Mouse (Mus musculus): ENCODE measurements around the gene Calml3.

Gene Calml3

GRCm38 (mm10) chr13:3779575-3780226 lies 24.4 kb downstream of the Calml3 start:
- no peak for DNase-seq

DNA sequence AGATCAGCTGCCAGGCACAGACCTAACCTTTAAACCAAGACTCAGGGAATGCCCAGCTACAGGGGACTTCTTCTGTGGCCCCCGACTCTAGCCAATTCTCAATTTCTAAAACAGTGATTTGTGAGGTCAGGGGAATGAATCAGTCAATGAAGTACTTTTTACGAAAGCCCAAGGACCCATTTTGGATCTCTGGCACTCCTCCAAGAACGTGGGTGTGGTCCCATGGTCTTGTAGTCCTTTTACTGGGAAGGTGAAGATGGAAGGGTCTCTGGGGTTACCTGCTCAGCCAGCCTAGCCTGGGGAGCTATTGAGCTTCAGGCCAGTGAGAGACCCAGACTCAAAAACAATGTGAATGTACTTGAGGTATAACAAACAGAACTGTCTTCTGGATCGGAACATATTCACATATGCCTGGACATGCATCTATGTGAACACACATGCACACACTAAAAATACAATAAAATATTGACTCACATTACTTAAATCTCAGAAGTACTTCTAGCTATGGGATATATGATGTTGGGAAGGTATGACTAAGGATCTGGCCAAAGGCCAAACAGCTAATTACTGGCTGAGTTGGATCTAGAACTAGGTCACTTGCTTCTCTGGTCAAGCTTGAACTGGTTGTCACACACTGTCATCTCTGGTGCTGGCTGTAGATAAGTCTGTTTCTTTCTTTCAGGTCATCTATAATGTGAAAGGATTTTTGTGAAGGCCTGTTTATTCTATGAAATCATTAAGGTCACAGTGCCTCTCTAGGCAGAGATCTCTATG lies 25.3 kb downstream of the Calml3 start:
- no peak for DNase-seq

DNA sequence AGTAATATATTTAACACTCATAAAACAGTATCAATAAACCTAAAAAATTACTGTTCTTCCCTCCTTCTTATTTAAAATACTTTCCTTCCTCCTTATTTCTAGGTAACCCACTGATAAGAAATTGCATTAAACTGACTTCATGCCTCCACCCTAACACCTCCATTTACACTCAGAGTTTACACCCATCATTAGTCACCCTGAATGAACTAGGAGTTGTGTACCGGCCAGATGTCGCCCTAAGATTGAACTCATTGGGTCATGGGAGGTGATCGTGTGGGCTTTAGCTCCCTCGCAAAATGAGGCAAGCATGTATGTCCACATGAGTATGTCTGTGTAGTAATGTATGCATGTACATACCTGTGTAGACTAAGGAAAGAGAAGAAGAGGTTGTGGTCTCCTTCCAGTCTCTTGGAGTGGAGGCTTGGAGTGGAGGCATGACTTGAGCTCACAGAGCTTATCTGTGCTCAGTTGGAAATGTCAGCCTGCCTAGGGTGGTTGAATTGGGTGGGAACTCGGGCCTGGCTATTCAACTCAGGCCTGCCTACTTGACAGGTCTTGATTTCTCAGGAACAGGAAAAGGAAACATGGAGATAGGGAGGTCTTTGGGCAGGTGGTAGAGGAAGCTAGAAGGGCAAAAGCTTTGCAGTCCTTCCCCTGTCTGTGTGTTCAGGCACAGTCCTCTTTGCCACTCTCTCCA lies 26.8 kb downstream of the Calml3 start:
- no peak for DNase-seq

DNA sequence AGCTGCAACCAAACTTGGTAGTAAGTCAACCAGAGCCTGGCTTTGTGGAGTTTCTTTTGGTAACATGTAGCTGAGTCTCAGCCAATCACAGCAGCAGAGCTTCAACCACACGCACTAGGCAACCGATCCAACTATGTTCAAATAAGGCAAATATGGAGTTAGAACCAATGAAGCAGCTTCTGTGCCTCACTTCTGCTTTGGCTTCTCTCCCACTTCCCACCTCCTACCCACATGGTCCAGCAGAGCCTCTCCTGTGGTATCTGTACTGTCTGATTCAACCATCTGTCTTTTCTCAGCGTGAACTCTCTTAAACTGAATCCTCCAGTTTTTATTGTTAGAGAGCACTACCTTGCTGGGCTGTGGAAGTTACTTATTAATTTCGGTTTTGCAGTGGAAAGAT lies 27.7 kb downstream of the Calml3 start:
- no peak for DNase-seq

GRCm38 (mm10) chr13:3774991-3775390 lies 29.1 kb downstream of the Calml3 start:
- DNase-seq: no peak

DNA sequence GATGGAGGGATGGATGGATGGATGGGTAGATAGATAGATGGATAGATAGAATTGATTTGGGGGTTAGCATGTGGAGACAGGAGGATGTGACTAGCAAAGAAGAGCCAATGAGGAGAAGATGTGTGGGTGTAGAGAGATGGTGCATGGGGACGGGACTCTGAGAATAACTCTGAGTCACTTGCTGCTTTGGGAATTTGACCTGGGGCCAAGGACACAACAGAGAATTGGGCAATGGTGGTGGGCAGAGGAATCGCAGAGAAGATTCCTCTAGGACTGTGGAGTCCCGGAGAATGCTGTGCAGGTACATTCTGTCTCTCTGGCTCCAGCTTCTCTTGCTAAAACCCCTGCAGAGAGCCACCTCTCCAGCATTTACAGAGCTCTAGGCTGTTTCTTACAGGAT lies 29.8 kb downstream of the Calml3 start:
- DNase-seq: no peak

GRCm38 (mm10) chr13:3773149-3773688 lies 30.9 kb downstream of the Calml3 start:
- no peak for DNase-seq

GRCm38 (mm10) chr13:3771221-3771620 lies 32.9 kb downstream of the Calml3 start:
- DNase-seq: no peak

DNA sequence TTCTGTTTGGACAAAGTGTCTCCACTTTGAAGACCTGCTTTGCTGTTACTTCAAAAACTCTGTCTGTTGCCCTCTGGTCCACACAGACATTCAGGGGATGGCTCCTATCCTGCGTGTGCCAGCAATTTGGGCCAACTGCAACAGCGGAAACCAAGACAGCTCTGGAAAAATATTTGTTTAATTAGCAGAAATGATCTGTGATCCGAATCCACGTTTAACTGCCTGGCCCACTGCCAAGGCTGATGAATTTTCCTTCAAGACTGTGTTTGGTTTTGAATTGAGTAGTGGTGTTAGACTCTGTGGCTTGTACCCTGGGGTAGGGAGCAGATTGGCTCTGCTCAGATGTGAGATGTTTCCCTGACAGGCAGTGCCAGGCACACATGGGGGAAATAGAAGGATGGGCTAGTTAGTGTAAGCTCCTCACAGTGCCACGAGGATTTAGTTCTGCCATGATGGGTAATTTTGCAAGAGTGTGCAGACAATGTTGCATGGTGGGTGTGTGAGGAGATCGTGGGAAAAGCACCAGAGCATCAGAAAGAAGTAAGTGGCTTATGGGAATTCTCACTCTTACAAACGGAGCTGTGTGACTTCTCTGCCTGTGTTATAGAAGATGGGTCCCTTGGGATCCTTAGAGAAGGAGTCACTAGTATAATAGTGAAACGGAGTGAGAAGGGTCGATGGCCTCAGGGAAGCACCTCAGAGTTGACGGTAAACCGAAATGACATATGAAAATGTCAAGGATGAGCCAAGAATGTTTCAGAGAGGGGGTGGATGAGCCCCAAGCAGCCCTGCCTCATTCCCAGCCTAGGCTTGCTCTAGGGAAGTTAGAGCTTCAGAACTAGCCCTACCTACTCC lies 33.7 kb downstream of the Calml3 start:
- DNase-seq: peak; percentile 77 to 81

DNA sequence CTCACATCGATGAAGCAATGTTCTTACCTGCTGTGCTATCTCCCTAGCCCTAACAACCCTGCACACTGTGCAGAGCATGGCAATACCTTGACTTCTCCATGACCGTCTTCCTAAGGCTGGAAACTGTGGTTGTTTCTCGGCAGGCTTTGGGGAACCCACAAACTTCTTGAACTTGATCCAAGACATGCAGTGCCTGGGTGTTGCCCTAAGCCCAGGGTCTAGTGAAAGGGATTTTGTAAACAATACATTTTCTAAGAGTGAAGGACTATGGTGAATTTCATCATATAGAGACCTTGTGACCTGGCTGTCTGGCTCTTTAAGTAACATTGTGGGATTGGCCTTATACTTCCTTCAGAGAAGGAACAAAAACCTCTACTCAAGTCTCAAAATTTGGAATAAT lies 34.6 kb downstream of the Calml3 start:
- DNase-seq: no peak

DNA sequence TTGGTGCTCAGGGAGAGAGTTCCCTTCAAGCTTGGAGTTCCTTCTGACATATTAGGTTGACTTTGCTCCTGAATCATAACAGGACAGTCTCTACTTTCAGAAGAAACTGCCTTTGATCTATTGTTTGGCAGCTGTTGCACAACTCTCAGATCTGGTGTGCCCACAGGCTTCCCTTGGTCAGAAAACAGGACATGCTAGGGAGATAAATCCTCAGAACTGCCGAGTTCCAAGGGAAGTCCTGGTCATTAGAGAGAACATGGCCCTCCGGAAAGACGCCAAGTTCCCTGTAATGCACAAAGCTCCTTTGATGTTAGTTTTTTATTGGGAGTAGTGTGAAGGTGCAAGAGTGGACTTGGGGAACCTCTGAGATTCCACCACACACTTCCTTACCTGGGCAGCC lies 35.5 kb downstream of the Calml3 start:
- peak in 1 of 2 experiments; percentile 32 for DNase-seq

GRCm38 (mm10) chr13:3767086-3767485 lies 37.0 kb downstream of the Calml3 start:
- DNase-seq: no peak

DNA sequence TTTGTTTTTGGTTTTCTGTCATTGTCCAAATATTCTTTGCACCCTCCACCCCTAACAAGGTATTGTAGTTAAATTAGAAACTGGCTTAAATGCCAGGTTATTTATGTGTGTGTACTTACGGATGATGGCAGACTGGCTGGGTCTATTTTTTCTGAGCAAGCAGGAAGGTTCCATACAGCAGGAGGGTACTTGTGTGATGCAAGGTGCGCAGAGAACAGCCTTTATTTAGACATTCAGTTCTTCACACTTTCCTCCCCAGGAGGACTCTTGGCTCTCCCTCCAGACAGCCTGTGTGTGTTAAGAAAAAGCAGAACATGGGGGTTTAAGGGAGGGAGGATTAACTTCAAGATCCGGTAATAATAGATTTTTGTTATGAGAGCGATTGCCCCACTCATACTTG lies 38.3 kb downstream of the Calml3 start:
- DNase-seq: no peak

DNA sequence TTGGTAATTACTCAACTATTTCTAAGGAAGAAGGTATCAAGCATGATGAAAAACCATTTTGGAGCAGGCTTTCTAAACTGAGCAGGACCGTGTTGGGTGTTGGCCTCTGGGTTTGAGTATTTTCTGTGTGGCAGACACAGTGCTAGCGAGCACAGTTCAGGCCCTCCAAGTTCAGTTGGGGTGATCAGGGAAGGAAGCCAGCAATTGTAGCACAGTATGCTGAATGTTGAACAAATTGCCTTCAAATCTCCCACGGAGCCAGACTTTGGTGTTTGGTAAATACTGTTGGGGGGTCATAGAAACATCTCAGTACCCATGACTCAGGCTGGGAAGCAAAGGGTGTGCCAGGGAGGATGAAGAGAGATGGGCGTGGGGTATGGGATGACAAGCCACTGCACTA lies 43.0 kb downstream of the Calml3 start:
- no peak for DNase-seq

- no peak for DNase-seq
Observed at GRCm38 (mm10) chr13:3758347-3758746, 45.8 kb downstream of the Calml3 start.

DNA sequence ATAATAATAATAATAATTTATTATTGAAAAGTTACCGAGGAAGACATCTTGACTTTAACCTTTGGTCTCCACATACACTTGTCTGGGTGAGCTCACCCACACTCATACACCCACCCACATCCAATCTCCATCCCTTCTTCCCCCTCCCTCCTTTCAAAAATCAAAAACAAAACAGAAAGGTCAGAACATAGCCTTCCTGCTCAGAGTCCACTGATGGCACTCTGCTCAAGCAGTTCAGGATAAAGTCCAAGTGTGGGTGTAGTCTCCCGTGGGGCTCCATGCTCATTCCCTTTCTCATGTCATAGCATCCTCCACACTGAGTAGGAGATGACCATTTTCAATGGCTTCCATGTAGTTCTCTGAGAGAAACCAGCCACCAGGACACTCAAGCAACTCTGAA lies 50.8 kb downstream of the Calml3 start:
- no peak for DNase-seq

Measured in kidney, postnatal 4 days (tissue).